Mouse (Mus musculus) mouse embryonic stem cell (cell line): Measurements from ENCODE around the gene Kcnc1.

Experiments
- in situ Hi-C, 2 experiments: fragments of 300-500 bp; cut with MboI; formaldehyde crosslinking; loops; 1 replicate in 1 of 2; 3 replicates in 1 of 2; pipeline ENCODE4 v1.14.3; 2019 to 2020; ENCODE audit warnings: low sequenced_read_pairs in 2 of 2, low pct_unique_long_range_greater_than_20kb in 1 of 2, mixed read lengths in 1 of 2; ENCODE audit not compliant: unreplicated experiment in 1 of 2

The Kcnc1 gene

GRCm38 (mm10) chr7:46413959-46414725 lies 17.8 kb downstream of the Kcnc1 start:
- in situ Hi-C loops, result no loop called here

DNA sequence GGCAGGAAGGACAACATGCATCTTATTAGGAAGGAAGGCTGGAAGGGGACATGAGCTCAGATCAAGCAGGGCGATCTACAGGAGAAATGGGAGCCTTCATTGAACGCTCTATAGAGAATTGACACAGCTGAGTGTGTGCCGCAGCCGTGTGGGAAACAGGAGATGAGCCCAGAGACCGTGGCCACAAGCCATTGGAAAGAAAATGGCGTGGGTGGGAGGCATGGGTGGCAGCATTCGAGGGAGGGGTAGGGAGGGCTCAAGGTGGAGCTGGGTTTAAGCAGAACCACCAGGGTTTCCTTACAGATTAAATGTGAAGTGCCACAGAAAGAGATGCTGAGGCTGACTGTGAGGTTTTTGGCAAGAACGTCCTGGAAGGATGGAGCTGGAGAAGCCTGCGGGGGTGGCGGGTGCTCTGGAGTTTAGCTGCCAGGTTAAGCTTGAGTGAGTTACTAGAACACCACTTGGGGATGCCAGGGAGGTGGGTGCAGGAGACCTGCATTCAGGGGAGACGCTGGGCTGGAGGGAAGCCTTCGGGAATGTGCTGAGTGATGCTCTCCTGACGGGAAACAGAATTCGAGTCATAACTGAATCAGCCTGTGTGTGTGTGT lies 19.6 kb downstream of the Kcnc1 start:
- in situ Hi-C loops, result no loop called here

DNA sequence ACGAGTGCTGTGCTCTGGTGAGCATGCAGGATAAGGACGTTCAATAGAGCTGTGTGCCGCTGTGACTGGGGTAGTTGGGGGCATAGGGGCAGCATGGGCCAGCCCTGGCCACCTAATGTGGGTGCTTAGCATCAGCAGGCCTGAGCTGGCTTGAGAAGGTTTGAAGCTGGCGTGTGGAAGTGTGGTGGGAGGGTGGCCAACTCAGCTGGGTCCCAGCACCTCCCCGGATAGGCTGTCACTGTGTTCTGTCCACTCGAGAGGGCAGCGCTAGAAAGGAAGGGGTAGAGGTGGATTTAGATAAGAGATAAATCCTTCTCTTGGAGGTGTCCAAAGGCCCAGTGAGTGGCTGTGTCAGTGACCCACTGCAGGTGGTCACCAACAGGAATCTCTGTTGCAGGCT lies 21.2 kb downstream of the Kcnc1 start:
- in situ Hi-C loops, result no loop called here

- in situ Hi-C loops, result no loop called here
These were observed 21.9 kb downstream of the Kcnc1 start for GRCm38 (mm10) chr7:46418102-46418622.

DNA sequence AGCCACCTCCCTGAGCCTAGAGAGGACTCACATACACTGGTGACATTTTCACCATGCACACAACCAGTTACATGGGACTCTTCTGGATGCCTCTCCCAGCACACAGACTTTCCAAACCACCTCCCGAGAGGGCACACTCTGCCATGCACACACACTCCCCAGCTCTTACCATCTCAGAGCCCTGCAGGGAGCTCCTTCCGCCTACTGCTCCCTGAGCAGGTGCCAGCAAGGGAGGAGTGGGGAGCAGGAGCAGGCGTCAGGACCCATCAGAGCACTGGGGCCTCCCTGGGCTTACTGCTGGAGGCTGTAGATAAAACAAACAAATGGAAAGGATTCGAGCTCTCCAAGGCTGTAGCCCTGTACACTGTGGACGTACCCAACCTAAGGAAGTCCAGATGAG lies 25.2 kb downstream of the Kcnc1 start:
- in situ Hi-C loops, result no loop called here

- in situ Hi-C loops, result no loop called here
These were observed 25.9 kb downstream of the Kcnc1 start for GRCm38 (mm10) chr7:46422052-46422763.

DNA sequence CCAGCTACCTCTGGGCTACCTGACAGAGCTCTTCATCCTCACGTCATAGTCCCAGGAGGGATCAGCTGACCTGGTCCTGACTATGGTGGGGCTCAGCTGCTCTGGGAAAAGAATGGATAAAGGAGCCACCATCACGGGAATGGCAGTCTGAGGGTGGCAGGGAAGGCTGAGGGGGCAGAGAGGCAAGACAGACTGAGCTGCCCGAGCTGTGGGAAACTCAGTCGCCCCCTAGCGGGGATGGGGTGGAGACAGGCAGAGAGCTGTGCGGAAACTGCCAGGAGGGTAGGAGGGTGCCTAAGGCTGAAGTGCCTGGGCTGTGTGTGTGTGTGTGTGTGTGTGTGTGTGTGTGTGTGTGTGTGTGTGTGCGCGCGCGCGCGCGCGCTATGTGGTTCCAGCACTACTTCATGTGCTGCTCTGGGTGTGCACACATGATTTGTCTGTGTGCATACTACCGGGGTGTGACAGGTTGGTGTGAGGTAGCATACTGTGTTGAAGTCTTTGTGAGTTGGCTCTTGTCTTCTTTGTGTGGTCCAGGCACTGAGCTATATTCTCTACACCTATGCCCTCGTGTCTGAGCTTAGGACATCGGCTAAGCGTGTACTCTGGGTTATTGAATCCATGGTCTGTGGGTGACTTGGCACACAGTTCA lies 26.6 kb downstream of the Kcnc1 start:
- in situ Hi-C loops, result no loop called here

GRCm38 (mm10) chr7:46423951-46424350 lies 27.7 kb downstream of the Kcnc1 start:
- in situ Hi-C loops, result no loop called here

DNA sequence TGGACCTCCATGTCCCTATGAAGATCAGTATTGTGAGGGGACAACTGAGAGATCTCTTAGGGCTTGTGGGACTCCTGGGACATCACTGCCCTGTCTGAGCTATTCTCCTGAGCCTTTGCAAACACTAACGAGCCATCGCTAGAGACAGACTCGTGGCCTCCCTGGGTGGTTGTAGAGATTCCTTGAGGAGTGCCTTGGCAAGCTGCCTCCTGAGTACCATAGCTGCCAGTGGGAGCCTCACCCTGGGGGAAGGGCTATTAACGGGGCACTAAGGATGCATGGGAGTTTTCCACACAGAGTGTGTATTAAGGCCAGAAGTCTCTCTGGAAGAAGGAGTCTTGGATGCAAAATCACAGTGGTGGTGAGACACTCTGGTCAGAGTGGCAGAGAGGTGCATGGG lies 28.7 kb downstream of the Kcnc1 start:
- in situ Hi-C loops, result no loop called here

- in situ Hi-C loops, result no loop called here
These were observed 37.6 kb downstream of the Kcnc1 start for GRCm38 (mm10) chr7:46433874-46434273.

GRCm38 (mm10) chr7:46435833-46436232 lies 39.5 kb downstream of the Kcnc1 start:
- in situ Hi-C loops, result no loop called here

DNA sequence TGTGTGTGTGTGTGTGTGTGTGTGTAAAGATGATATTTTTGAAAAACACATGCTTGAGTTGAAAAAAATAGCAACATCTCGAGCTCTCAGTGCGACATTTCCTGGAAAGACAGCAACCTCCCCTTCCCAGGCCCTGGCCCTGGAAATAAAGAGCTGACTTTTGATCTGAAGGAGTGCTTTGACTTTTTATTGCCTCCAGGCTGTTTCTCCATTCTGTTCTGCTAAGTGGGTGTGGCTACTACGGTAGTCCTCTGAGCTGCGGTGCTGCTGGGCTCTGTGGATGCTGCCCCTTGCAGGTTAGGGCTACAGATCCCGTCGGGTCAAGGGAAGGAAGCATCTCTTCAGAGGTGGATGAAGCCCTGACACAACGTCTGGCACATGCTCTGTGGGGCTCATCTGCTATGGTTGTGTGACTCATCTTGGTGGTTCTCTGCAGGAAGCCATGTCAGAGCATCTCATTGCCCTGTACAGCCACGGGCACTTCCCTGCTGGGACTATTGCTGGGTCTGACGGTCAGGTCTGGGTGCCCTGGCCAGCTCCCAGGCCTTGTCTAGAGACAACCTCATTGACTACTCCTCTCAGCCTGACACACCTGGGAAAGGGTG lies 42.3 kb downstream of the Kcnc1 start:
- in situ Hi-C loops, result no loop called here

DNA sequence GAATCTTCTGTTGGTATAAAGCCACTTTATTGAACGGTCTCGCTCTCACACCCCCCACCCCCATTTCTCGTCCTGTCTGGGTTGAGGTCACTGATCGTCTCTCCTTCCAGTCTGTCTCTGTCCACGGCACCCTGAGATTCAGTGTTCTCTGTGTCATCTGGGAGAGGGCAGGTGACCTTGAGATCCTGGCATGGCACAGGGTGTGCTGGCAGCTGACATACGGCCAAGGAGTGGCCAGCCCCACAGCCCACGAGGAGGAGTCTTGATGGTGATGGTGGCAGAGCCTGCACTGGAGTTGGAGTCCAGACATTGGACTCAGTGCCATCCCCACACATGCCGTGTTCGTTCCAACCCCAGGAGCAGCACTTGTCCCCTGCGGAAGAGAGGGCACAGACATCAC lies 46.9 kb downstream of the Kcnc1 start:
- in situ Hi-C loops, result no loop called here

DNA sequence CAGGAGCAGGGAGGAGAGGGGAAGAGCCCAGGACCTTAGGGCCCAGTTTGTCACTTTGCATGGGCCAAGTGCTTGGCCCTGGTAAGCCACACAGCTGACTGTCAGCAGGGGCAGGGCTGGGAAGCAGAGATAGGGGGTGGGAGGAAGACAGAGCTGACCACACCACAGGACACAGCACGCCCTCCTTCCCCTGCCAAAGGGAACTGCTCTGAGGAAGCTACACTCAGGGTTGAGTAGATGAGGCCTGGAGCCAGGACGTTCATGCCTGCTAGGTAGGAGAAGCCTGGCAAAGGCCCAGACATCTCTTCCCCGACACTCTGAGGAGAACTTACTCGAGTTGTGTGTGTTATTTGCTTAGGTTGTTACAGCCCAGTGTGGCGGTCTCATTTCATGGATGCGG lies 49.6 kb downstream of the Kcnc1 start:
- in situ Hi-C loops, result no loop called here

- in situ Hi-C loops, result no loop called here
These were observed 51.3 kb downstream of the Kcnc1 start for GRCm38 (mm10) chr7:46447473-46448165.

- in situ Hi-C loops, result no loop called here
These were observed 52.8 kb downstream of the Kcnc1 start for GRCm38 (mm10) chr7:46448922-46449645.

DNA sequence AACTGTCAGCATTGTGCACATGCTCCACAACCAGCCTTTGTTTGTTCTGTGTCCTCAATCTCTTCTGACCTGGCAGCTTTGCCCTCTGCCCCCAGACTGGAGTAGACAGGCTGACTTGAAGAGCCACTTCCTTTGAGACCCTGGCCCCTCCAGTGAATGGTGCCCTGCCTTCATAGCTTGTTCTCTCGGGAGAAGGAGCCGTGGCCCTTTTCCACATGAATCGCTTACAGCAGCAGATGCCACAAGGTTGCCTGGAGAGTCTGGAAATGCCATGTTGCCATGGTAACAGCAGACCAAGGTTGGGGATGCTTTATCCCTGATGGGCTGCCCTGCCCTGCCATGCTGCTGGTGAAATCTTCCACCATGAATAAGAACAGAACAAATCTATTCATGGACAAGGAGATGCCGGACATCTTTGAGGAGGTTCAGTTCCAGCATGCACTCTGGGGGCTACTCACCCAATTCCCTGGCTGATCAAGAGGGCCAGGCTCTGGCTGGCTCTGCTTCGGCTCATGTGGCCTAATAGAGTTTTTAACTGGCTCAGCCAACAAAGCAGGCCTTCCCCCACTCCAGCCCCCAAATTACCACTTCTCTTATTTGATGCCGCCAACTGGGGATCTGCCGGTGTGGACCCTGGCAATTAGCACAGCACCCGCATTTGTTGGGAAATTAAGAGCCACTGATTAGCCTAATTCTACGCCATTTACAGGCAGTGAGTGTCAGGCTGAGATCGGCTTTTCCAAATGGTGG lies 57.8 kb downstream of the Kcnc1 start:
- in situ Hi-C loops, result no loop called here
